Mouse (Mus musculus) mesoderm, embryonic 11.5 days (tissue): ENCODE data around the gene H2afv.

Experiments used
- DNase-seq: peaks from one replicate; pipeline ENCODE4 v3.0.0-alpha.2; 2012; ENCODE audit warnings: low read depth, low spot score

The H2afv gene

DNA sequence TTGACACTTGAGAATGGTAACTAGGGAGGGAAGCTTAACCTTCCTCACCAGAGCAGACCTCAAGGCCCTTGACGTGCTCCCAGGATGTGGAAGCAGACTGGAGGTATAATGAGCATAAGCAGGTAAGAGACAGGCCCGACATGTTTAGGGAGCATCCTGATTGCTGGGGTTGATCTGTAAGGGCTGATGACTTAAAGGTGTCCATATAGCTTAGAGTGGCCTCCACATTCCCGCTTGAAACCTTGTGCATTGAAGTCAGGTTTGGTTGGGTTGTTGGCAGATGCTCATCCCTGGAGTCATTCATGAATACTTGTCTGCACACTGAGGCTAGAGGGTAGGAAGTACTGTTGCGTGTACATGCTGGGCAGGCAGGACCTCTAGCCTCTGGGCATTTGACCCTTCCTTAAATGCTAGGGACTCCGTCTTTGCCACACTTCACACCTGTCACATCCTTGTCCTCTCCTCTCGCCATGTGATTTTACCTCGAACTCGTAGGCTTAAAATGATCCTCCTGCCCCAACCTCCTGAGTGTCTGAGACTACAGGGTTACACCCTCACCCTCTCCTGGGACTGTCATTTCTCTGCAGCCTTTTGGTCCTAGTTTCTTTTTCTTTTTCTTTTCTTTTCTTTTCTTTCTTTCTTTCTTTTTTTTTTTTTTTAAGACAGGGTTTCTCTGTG lies 53.7 kb downstream of the H2afv start:
- no peak for DNase-seq

DNA sequence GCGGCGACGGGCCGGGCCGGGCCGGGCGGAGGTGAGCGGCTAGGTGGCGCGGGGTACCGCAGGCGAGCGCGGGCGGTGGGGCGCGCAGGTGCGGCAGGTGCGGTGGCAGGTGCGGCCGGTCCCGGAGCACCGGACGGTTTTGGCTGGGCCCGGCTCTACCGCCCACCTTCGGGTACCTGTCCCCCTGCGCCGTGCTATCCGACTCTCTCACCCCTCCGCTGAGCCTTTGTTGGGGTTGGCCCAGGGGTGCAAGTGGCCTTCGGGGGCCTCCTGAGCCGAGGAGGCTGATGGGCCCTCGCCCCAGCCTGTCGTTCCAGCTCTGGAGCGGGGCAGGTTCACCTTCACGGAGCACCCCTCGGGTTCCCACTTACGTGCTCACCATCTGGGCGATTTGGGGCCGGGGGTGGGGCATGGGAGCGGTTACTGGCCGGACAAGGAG lies 54.7 kb downstream of the H2afv start:
- no peak for DNase-seq

DNA sequence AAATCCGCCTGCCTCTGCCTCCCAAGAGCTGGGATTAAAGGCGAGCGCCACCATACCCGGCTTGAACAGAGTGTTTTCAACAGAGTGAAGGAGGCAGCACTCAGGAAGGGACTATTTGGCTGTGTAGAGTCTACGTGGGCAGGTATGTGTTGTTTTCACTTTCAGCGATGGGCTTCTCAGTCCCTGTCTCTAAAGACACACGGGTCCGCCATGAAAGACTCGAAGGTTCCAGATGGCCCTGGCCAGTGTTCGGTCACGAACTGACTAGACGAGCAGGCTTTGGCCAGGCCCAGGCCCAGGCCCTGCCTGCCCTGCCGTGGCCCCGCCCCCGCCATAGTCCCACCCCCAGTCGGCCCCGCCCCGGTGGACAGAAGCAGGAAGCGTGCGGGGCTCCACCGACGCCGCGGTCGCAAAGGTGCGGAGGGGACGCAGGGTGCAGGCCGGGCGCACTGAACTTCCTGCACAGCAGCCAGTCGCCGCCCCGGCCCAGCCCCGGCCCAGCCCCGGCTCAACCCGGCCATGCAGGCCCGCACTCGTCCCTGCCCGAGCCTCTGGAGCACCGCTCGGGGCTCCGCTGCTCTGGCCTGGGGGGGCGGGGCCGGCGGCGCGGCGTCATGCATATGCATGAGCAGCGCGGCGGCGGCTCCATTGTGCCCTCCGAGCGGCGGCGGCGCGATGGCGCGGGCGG lies 55.4 kb downstream of the H2afv start, which contains the start of gene Zmiz2:
TSS of gene Zmiz2 (plus strand) at position 349 of the 688 bp plus-strand sequence.
- DNase-seq = peak; percentile 90

DNA sequence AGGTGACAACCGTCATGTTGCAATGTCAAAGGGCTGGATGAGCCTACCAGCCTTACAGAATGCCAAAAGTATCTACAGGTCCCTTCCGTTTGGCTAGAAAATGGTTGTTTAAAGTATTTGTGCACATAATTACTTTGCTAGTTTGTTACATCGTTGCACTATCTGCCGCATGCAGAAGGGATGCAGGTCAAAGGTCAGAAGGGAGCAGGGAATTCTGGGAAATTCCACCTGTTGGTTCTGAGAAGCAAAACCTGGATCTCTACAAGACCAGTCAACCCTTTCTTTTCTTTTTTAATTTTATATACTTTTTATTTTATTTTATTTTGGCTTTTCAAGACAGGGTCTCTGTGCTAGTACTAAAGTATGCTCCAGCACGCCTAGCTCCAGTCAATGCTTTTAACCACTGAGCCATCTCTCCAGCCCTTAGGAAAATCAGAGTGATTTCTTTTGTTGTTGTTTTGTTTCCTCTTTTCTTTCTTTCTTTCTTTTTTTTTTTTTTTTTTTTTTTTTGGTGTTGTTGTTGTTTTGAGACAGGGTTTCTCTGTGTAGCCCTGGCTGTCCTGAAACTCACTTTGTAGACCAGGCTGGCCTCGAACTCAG lies 56.0 kb downstream of the H2afv start:
- DNase-seq = no peak

DNA sequence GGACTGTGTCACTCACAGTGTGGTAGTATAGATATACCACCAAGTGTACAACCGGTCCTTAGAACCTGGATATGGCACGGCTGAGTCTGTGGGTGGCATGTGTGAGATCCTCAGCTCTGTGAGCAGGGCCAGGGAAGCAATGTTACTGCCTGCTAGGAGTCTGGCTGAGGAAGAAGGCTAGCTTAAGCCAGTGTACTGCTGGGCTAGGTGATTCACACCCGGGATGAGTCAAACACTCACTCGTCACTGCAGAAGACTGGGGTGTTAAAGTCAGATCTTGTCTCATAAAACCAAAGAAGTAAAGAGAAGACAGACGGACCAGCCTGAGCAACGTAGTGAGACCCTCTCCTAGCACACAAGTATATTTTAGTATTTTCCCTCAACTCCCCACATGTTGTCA lies 63.3 kb downstream of the H2afv start:
- DNase-seq = no peak
